Mouse (Mus musculus): ENCODE results near the gene Gm13769. TPM values are rescaled to one million over a fixed set of nuclear protein-coding genes. Genes with fewer than 3 reads are reported as not detected.

The Gm13769 gene
- not detected in 2 replicates for polyA plus RNA-seq (2012; rRNA removed)

GRCm38 (mm10) chr2:90321900-90322299 is at the start of gene Gm13769:
TSS of gene Gm13769 (plus strand) at chr2:90322200.

GRCm38 (mm10) chr2:90292741-90293140 is 29.3 kb upstream of the Gm13769 start, which contains the start of gene Olfr1272:
TSS of gene Olfr1272 (minus strand) at chr2:90292841.

Other genes starting within 250 kb of the Gm13769 start
- not detected in 2 replicates for gene Olfr1269, start 200.8 kb upstream of the Gm13769 start, polyA plus RNA-seq (2012; rRNA removed)
- gene Olfr32, start 179.9 kb upstream of the Gm13769 start, polyA plus RNA-seq (2012; rRNA removed): not detected in 2 replicates
- gene Olfr1270, start 169.1 kb upstream of the Gm13769 start, polyA plus RNA-seq (2012; rRNA removed): not detected in 2 replicates
- gene Olfr1506, start 97.7 kb upstream of the Gm13769 start, polyA plus RNA-seq (2012; rRNA removed): not detected in 2 replicates
- gene Olfr142, start 64.6 kb upstream of the Gm13769 start, polyA plus RNA-seq (2012; rRNA removed): not detected in 2 replicates
- not detected in 2 replicates for gene Olfr1271, start 51.2 kb upstream of the Gm13769 start, polyA plus RNA-seq (2012; rRNA removed)
- gene Olfr1272, start 29.4 kb upstream of the Gm13769 start, polyA plus RNA-seq (2012; rRNA removed): not detected in 2 replicates
- gene Olfr1274-ps, start 76.5 kb downstream of the Gm13769 start, polyA plus RNA-seq (2012; rRNA removed): not detected in 2 replicates

Data from stomach, adult 2 months (tissue).